Mouse (Mus musculus) heart, embryonic 16.5 days (tissue): ENCODE data around the gene Tpt1. TPM values are rescaled to one million over a fixed set of nuclear protein-coding genes. Genes with fewer than 3 reads are reported as not detected.
"Not testable (repeated sequence)": the region's sequence is repeated elsewhere in the genome, so short reads cannot be mapped to it uniquely, and the experiment has no call there.

Experiments used
- ATAC-seq: fragments of 200-750 bp; cut with Nextera tagmentation; replicated peaks from 2 replicates; pipeline ENCODE4 v1.8.0; 2017; ENCODE audit warnings: moderate number of reproducible peaks; ENCODE audit not compliant: insufficient read depth, low FRiP score; ENCODE audit errors: extremely low read depth
- H3K27ac ChIP-seq: fragments of 300-500 bp; sonication (generic); 2 replicates; pipeline ENCODE4 v1.5.1; 2014; ENCODE audit warnings: mild to moderate bottlenecking, low read length, control low read depth, moderate library complexity
- H3K27me3 ChIP-seq: fragments of 300-500 bp; sonication (generic); 2 replicates; pipeline ENCODE4 v1.6.1; 2014; ENCODE audit warnings: low read length, mixed read lengths; ENCODE audit not compliant: control insufficient read depth, insufficient read depth
- H3K36me3 ChIP-seq: fragments of 300-500 bp; sonication (generic); 2 replicates; pipeline ENCODE4 v1.6.1; 2014; ENCODE audit not compliant: control insufficient read depth, insufficient read depth
- H3K4me1 ChIP-seq: fragments of 300-500 bp; sonication (generic); 2 replicates; pipeline ENCODE4 v1.6.1; 2014; ENCODE audit warnings: low read length, mixed read lengths; ENCODE audit not compliant: control insufficient read depth, insufficient read depth
- H3K4me2 ChIP-seq: fragments of 300-500 bp; sonication (generic); 2 replicates; pipeline ENCODE4 v1.6.1; 2014; ENCODE audit warnings: low read depth, mild to moderate bottlenecking, control low read depth, low read length
- H3K4me3 ChIP-seq: fragments of 300-500 bp; sonication (generic); 2 replicates; pipeline ENCODE4 v1.5.1; 2014; ENCODE audit warnings: mild to moderate bottlenecking, control low read depth, low read length
- H3K9ac ChIP-seq: fragments of 300-500 bp; sonication (generic); 2 replicates; pipeline ENCODE4 v1.6.1; 2014; ENCODE audit warnings: low read length, control low read depth
- H3K9me3 ChIP-seq: fragments of 300-500 bp; sonication (generic); replicated peaks from 2 replicates; pipeline ENCODE4 v1.6.1; 2016; ENCODE audit warnings: low read length; ENCODE audit not compliant: control insufficient read depth
- WGBS: fragments of 180-500 bp; shearing (Covaris S2); extraction: QIAGEN DNeasy Blood & Tissue Kit; methylation state at CpG from one replicate; pipeline ENCODE4 v1.1.7; 2014; 5-methylcytosine and 5-hydroxymethylcytosine counted together
- polyA plus RNA-seq: library from polyadenylated mRNA; unstranded; fragments of >200 nt; fragmentation: Nextera tagmentation; extraction: Ambion mirVana; gene quantifications from 2 replicates; pipeline ENCODE4 v1.2.1, GENCODE M21; 2015

The Tpt1 gene
- polyA plus RNA-seq, 1 experiment from 2014 or later = 770 TPM

- no peaks in the 10 kb centered on the region for H3K27me3 ChIP-seq
- H3K9ac ChIP-seq = no peak overlapping the region
- no peak overlapping the region for H3K4me3 ChIP-seq
- no peaks in the 10 kb centered on the region for H3K36me3 ChIP-seq
- 84% methylated on average over 3 of the region's 3 CpGs for WGBS
- ATAC-seq = no peak
- H3K9me3 ChIP-seq = no peaks in the 10 kb centered on the region
- peak overlapping the region; percentile 86 for H3K27ac ChIP-seq
- peaks cover 24% of the 10 kb centered on the region for H3K4me1 ChIP-seq
- H3K4me2 ChIP-seq = peak overlapping the region; percentile 38; the same call in 1 of the 2 replicates
Observed at GRCm38 (mm10) chr14:75836579-75836978, 8.3 kb upstream of the Tpt1 start.

- H3K9me3 ChIP-seq = no peaks in the 10 kb centered on the region
- ATAC-seq = peak; percentile 34
- H3K4me2 ChIP-seq = peak overlapping the region; percentile 38
- H3K4me1 ChIP-seq = peaks cover 28% of the 10 kb centered on the region
- no peaks in the 10 kb centered on the region for H3K27me3 ChIP-seq
- H3K9ac ChIP-seq = peak overlapping the region; percentile 39
- WGBS = 29% methylated on average over 10 of the region's 10 CpGs
- peak overlapping the region; percentile 86 for H3K27ac ChIP-seq
- H3K36me3 ChIP-seq = no peaks in the 10 kb centered on the region
- H3K4me3 ChIP-seq = no peak overlapping the region
Observed at GRCm38 (mm10) chr14:75837048-75837916, 7.6 kb upstream of the Tpt1 start.

- H3K9me3 ChIP-seq, H3K27me3 ChIP-seq, H3K4me2 ChIP-seq, H3K36me3 ChIP-seq, H3K27ac ChIP-seq, H3K4me3 ChIP-seq, ATAC-seq, H3K9ac ChIP-seq: not testable (repeated sequence)
- H3K4me1 ChIP-seq = peaks cover 16% of the 10 kb centered on the region
- 30% methylated on average over 1 of the region's 2 CpGs for WGBS
Observed at GRCm38 (mm10) chr14:75841758-75842157, 3.1 kb upstream of the Tpt1 start.

GRCm38 (mm10) chr14:75844111-75844695 lies 690 bp upstream of the Tpt1 start:
- H3K27ac ChIP-seq = peak overlapping the region; percentile 97

GRCm38 (mm10) chr14:75845698-75846115 lies 814 bp downstream of the Tpt1 start:
- H3K9ac ChIP-seq = peak overlapping the region; percentile 92
- peak overlapping the region; percentile 79 for H3K4me3 ChIP-seq
- H3K4me2 ChIP-seq = peak overlapping the region; percentile 74
- peak overlapping the region; percentile 97 for H3K27ac ChIP-seq
- H3K27me3 ChIP-seq = no peaks in the 10 kb centered on the region
- under 1% methylated on average over 40 of the region's 40 CpGs for WGBS
- ATAC-seq = peak; percentile 59
- peaks cover 29% of the 10 kb centered on the region for H3K4me1 ChIP-seq
- H3K36me3 ChIP-seq = peaks cover 39% of the 10 kb centered on the region
- H3K9me3 ChIP-seq = no peaks in the 10 kb centered on the region

More at GRCm38 (mm10) chr14:75844111-75844695, 690 bp upstream of the Tpt1 start:
- Histone ChIP-seq H3K4me1 (peaks cover 28% of the 10 kb centered on the region), H3K27me3 (no peaks in the 10 kb centered on the region), H3K9me3 (no peaks in the 10 kb centered on the region), H3K9ac (peak overlapping the region; percentile 92), H3K4me3 (peak overlapping the region; percentile 79), H3K4me2 (peak overlapping the region; percentile 85), H3K36me3 (peaks cover 27% of the 10 kb centered on the region)
- 4% methylated on average over 14 of the region's 14 CpGs for WGBS
- no peak for ATAC-seq

GRCm38 (mm10) chr14:75847669-75848068 lies 2.8 kb downstream of the Tpt1 start:
- 73% methylated on average over 4 of the region's 4 CpGs for WGBS
- H3K4me3 ChIP-seq = no peak overlapping the region

GRCm38 (mm10) chr14:75848482-75848881 lies 3.6 kb downstream of the Tpt1 start:
- peaks cover 25% of the 10 kb centered on the region for H3K4me1 ChIP-seq
- H3K9me3 ChIP-seq = no peaks in the 10 kb centered on the region
- no peaks in the 10 kb centered on the region for H3K27me3 ChIP-seq
- no peak for ATAC-seq
- peaks cover 50% of the 10 kb centered on the region for H3K36me3 ChIP-seq
- H3K9ac ChIP-seq = no peak overlapping the region
- no peak overlapping the region for H3K27ac ChIP-seq
- 93% methylated on average over 5 of the region's 5 CpGs for WGBS
- no peak overlapping the region for H3K4me2 ChIP-seq
- H3K4me3 ChIP-seq = no peak overlapping the region

More at GRCm38 (mm10) chr14:75847669-75848068, 2.8 kb downstream of the Tpt1 start:
- peak overlapping the region; percentile 74; the same call in 1 of the 2 replicates for H3K4me2 ChIP-seq
- peaks cover 25% of the 10 kb centered on the region for H3K4me1 ChIP-seq
- no peak for ATAC-seq
- H3K9ac ChIP-seq = peak overlapping the region; percentile 20; the same call in 1 of the 2 replicates
- H3K27me3 ChIP-seq = no peaks in the 10 kb centered on the region
- H3K27ac ChIP-seq = no peak overlapping the region
- H3K36me3 ChIP-seq = peaks cover 49% of the 10 kb centered on the region
- H3K9me3 ChIP-seq = no peaks in the 10 kb centered on the region

GRCm38 (mm10) chr14:75849236-75849635 lies 4.3 kb downstream of the Tpt1 start:
- ATAC-seq = no peak
- Histone ChIP-seq H3K4me3 (no peak overlapping the region), H3K27ac (no peak overlapping the region), H3K9me3 (no peaks in the 10 kb centered on the region), H3K36me3 (peaks cover 51% of the 10 kb centered on the region), H3K9ac (no peak overlapping the region), H3K4me2 (no peak overlapping the region), H3K27me3 (no peaks in the 10 kb centered on the region), H3K4me1 (peaks cover 25% of the 10 kb centered on the region)
- WGBS = 81% methylated on average over 5 of the region's 5 CpGs
